Mouse (Mus musculus) frontal cortex, adult (tissue): ENCODE results near the gene Bche.

ENCODE experiments used
- ATAC-seq: cut with Nextera tagmentation; 2 replicates; pipeline ENCODE4 v1.9.2; 2017; ENCODE audit warnings: mild to moderate bottlenecking, moderate library complexity, mixed read lengths; ENCODE audit not compliant: low TSS enrichment

Gene Bche

GRCm38 (mm10) chr3:73708410-73708714 lies at the start of gene Bche:
Gene Bche (minus strand): TSS chr3:73708415.
- ATAC-seq, result no peak

- ATAC-seq, result no peak
Observed at GRCm38 (mm10) chr3:73741998-73742397, 33.8 kb upstream of the Bche start.

GRCm38 (mm10) chr3:73731677-73732076 lies 23.5 kb upstream of the Bche start:
- peak; percentile 92 for ATAC-seq

GRCm38 (mm10) chr3:73729511-73729910 lies 21.3 kb upstream of the Bche start:
- no peak for ATAC-seq

- no peak for ATAC-seq
Observed at GRCm38 (mm10) chr3:73725711-73726110, 17.5 kb upstream of the Bche start.

GRCm38 (mm10) chr3:73724869-73725268 lies 16.7 kb upstream of the Bche start:
- no peak for ATAC-seq

GRCm38 (mm10) chr3:73717610-73718284 lies 9.5 kb upstream of the Bche start:
- ATAC-seq, result no peak

GRCm38 (mm10) chr3:73709871-73710270 lies 1.7 kb upstream of the Bche start:
- ATAC-seq, result no peak

- ATAC-seq, result peak; percentile 95
Observed at GRCm38 (mm10) chr3:73707461-73708409, 480 bp downstream of the Bche start.

- no peak for ATAC-seq
Observed at GRCm38 (mm10) chr3:73706544-73706943, 1.7 kb downstream of the Bche start.

GRCm38 (mm10) chr3:73698889-73699288 lies 9.3 kb downstream of the Bche start:
- peak; percentile 81 for ATAC-seq

- peak; percentile 13; the same call in 1 of the 2 replicates for ATAC-seq
Observed at GRCm38 (mm10) chr3:73673333-73673732, 34.9 kb downstream of the Bche start.

- ATAC-seq, result no peak
Observed at GRCm38 (mm10) chr3:73668172-73668571, 40.0 kb downstream of the Bche start.

- ATAC-seq, result no peak
Observed at GRCm38 (mm10) chr3:73667245-73668131, 40.7 kb downstream of the Bche start.

- no peak for ATAC-seq
Observed at GRCm38 (mm10) chr3:73650281-73650680, 57.9 kb downstream of the Bche start.

- ATAC-seq, result peak; percentile 69; the same call in 1 of the 2 replicates
Observed at GRCm38 (mm10) chr3:73647064-73647463, 61.2 kb downstream of the Bche start.

GRCm38 (mm10) chr3:73611421-73611820 lies 96.8 kb downstream of the Bche start:
- ATAC-seq, result peak; percentile 88

- ATAC-seq, result no peak
Observed at GRCm38 (mm10) chr3:73591757-73592533, 116.3 kb downstream of the Bche start.
